Mouse (Mus musculus): ENCODE data around the gene Bcas3. TPM values are rescaled to one million over a fixed set of nuclear protein-coding genes. Genes with fewer than 3 reads are reported as not detected.

The Bcas3 gene
- polyA plus RNA-seq, 1 experiment, result 103 TPM

- TF ChIP-seq GATA1 (IDR thresholded peaks at IDR 0.05; ENCODE audit: low read length), result no peak
These were observed 384.9 kb downstream of the Bcas3 start for GRCm38 (mm10) chr11:85737893-85738292.

DNA sequence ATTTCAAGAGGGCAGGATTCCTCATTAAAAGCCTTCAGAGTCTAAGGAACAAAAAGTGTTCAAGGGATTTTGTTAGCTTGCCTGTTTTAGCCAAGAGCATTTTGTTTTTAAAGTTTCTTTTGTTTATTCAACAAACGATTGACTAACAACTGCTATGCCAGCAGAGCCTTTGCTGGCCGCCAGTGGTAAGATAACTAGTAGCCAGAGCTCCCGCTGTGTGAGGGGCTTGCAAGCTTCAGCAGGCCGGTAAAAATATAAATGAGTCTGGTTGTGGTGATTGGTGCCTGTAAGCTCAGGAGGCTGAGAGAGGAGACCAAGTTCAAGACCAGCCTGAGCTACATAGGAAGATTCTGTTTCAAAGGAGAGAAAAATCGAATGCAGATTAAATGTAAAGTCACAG is 385.6 kb downstream of the Bcas3 start:
- TF ChIP-seq GATA1 (IDR thresholded peaks at IDR 0.05; ENCODE audit: low read length), result no peak

GRCm38 (mm10) chr11:85739266-85739977 is 386.5 kb downstream of the Bcas3 start:
- TF ChIP-seq GATA1 (IDR thresholded peaks at IDR 0.05; ENCODE audit: low read length), result no peak

GRCm38 (mm10) chr11:85746373-85746772 is 393.4 kb downstream of the Bcas3 start:
- no peak for TF ChIP-seq GATA1 (IDR thresholded peaks at IDR 0.05; ENCODE audit: low read length)

GRCm38 (mm10) chr11:85748891-85749290 is 395.9 kb downstream of the Bcas3 start:
- no peak for TF ChIP-seq GATA1 (IDR thresholded peaks at IDR 0.05; ENCODE audit: low read length)

DNA sequence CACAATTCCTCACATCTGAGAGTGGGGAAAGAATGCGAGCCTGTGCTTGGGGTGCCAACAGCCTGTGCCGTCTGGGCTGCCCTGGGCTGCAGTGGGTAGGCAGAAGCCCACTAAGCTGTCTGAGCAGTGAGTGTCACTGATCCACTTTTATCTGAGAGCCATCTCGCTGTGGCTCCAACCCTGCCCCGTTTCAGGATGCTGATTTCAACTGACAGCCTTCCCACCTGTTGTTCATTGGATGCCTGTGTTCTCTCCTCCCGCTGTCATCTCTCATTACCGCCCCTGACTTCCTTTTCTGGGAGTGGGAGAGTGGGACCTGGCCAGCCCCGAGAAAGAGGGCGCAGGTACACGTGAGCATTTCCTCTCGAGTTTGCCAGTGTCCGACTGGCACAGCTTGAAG is 398.2 kb downstream of the Bcas3 start:
- TF ChIP-seq GATA1 (IDR thresholded peaks at IDR 0.05; ENCODE audit: low read length), result no peak

GRCm38 (mm10) chr11:85754631-85755502 is 401.9 kb downstream of the Bcas3 start:
- no peak for TF ChIP-seq GATA1 (IDR thresholded peaks at IDR 0.05; ENCODE audit: low read length)

- TF ChIP-seq GATA1 (IDR thresholded peaks at IDR 0.05; ENCODE audit: low read length), result no peak
These were observed 402.6 kb downstream of the Bcas3 start for GRCm38 (mm10) chr11:85755503-85756044.

DNA sequence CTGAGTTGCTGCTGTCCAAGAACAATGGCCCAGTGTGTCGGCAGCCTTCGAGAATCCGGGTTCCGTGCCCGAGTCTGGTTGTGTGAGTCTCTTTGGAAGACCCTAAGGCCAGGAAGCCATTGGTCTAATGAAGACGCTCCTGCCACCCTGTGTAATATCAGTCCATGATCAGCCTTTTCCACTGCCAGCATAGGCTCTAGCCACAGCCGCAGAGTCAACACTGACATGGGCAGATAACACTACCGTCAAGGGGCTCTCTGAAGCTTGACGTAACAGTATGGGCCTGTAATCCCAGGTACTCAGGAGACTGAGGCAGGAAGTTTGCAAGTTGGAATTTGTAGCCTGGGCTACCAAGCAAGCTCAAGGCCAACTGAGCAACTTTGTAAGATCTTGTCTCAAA is 405.9 kb downstream of the Bcas3 start:
- no peak for TF ChIP-seq GATA1 (IDR thresholded peaks at IDR 0.05; ENCODE audit: low read length)

- TF ChIP-seq GATA1 (IDR thresholded peaks at IDR 0.05; ENCODE audit: low read length), result no peak
These were observed 406.9 kb downstream of the Bcas3 start for GRCm38 (mm10) chr11:85759634-85760439.

- no peak for TF ChIP-seq GATA1 (IDR thresholded peaks at IDR 0.05; ENCODE audit: low read length)
These were observed 407.6 kb downstream of the Bcas3 start for GRCm38 (mm10) chr11:85760486-85761141.

GRCm38 (mm10) chr11:85761170-85761569 is 408.2 kb downstream of the Bcas3 start:
- TF ChIP-seq GATA1 (IDR thresholded peaks at IDR 0.05; ENCODE audit: low read length), result no peak

GRCm38 (mm10) chr11:85763655-85764054 is 410.7 kb downstream of the Bcas3 start:
- TF ChIP-seq GATA1 (IDR thresholded peaks at IDR 0.05; ENCODE audit: low read length), result no peak

GRCm38 (mm10) chr11:85766106-85766723 is 413.2 kb downstream of the Bcas3 start:
- no peak for TF ChIP-seq GATA1 (IDR thresholded peaks at IDR 0.05; ENCODE audit: low read length)

- TF ChIP-seq GATA1 (IDR thresholded peaks at IDR 0.05; ENCODE audit: low read length), result no peak
These were observed 413.8 kb downstream of the Bcas3 start for GRCm38 (mm10) chr11:85766811-85767210.
